ENCODE assay signal across 10 mouse cellular contexts in the genomic region with DNA sequence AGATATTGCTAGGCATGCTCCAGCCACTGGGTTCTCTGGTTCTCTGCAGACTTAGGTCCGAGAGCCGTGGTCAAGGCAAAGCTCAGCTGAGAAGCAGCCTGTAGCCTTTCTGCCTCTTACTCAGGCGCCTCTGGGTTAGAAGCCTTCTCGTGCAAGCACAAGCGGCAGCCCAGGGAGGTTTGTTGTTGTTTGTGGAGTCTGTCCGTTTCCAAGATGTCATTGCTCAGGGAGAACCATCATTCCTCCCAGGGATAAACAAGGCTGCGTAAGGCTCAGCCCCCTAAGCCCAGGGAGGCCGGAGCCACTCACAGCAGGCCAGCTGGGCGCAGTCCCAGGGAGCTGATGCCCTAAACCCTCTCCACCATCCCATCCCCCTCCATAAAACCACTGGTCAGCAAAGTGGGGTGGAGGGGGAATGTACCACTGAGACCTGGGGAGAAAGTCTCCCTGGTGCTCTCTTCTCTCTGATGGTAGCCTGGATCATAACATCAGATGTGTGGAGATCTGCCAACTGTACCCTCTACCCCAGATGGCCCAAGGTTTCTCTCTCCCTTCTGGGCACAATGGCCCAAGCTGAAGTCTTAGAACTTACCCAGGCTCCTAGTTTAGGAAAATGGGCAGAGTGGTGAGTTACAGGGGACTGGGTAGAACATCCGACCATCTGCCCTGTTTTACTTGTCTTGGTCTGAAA.
DNase-seq lines count a peak whose midpoint lies in the region; ATAC-seq and TF ChIP-seq lines count a peak whose summit lies in the region.
"Had no signal": no experiment of that assay in that cellular context is flagged by ENCODE, and none has a peak within 500 bp of the region (broad histone marks: within the 10 kb centered on the region; RNA-seq: fewer than 3 reads in every experiment).

No protein-coding gene starts in this region.

- H3K4me1 ChIP-seq in limb, embryonic 11.5 days (ENCODE audit: control insufficient read depth, insufficient read depth, low read length), result peaks cover 30% of the 10 kb centered on the region
- H3K4me1 ChIP-seq in limb, embryonic 10.5 days, result peaks cover 60% of the 10 kb centered on the region
- H3K4me1 ChIP-seq in forebrain, embryonic 13.5 days, result peaks cover 55% of the 10 kb centered on the region
- H3K4me1 ChIP-seq in hindbrain, postnatal 0 days (ENCODE audit: insufficient read depth, low read length), result peaks cover 27% of the 10 kb centered on the region
- H3K4me1 ChIP-seq in neural tube, embryonic 14.5 days (ENCODE audit: control insufficient read depth, insufficient read depth, low read length), result peaks cover 31% of the 10 kb centered on the region
- H3K4me1 ChIP-seq in thymus, adult 2 months (replicated peaks; ENCODE audit: control insufficient read depth, insufficient read depth, low read length), result peaks cover 24% of the 10 kb centered on the region

- no peaks in the 10 kb centered on the region for H3K9me3 ChIP-seq in limb, embryonic 11.5 days (ENCODE audit: control insufficient read depth, low read length)
- H3K9me3 ChIP-seq in limb, embryonic 10.5 days (replicated peaks), result no peaks in the 10 kb centered on the region
- H3K9me3 ChIP-seq in forebrain, embryonic 13.5 days (replicated peaks), result no peaks in the 10 kb centered on the region
- no peaks in the 10 kb centered on the region for H3K9me3 ChIP-seq in hindbrain, postnatal 0 days (ENCODE audit: low read length)
- H3K9me3 ChIP-seq in neural tube, embryonic 14.5 days (ENCODE audit: control insufficient read depth, low read length), result no peaks in the 10 kb centered on the region

- H3K27ac ChIP-seq in limb, embryonic 11.5 days (replicated peaks; ENCODE audit: low read depth, low read length), result no peak overlapping the region
- no peak overlapping the region for H3K27ac ChIP-seq in limb, embryonic 10.5 days
- no peak overlapping the region for H3K27ac ChIP-seq in forebrain, embryonic 13.5 days
- peak overlapping the region; percentile 3; the same call in 1 of the 2 replicates for H3K27ac ChIP-seq in hindbrain, postnatal 0 days
- H3K27ac ChIP-seq in neural tube, embryonic 14.5 days (ENCODE audit: low read depth, low read length), result no peak overlapping the region
- no peak overlapping the region for H3K27ac ChIP-seq in gastrocnemius, adult 2 months
- no peak overlapping the region for H3K27ac ChIP-seq in thymus, adult 2 months (ENCODE audit: control insufficient read depth, insufficient read depth, low read length)

- no peaks in the 10 kb centered on the region; the same call in 1 of the 2 replicates for H3K36me3 ChIP-seq in limb, embryonic 11.5 days (ENCODE audit: control insufficient read depth, insufficient read depth, low read length)
- H3K36me3 ChIP-seq in limb, embryonic 10.5 days, result peaks cover 25% of the 10 kb centered on the region
- peaks cover 19% of the 10 kb centered on the region for H3K36me3 ChIP-seq in forebrain, embryonic 13.5 days (ENCODE audit: poor library complexity, severe bottlenecking)
- no peaks in the 10 kb centered on the region for H3K36me3 ChIP-seq in hindbrain, postnatal 0 days (ENCODE audit: insufficient read depth, low read length)
- no peaks in the 10 kb centered on the region for H3K36me3 ChIP-seq in neural tube, embryonic 14.5 days (ENCODE audit: control insufficient read depth, insufficient read depth, low read length)
- no peaks in the 10 kb centered on the region for H3K36me3 ChIP-seq in thymus, adult 2 months (ENCODE audit: control insufficient read depth, insufficient read depth, low read length)

- intact Hi-C loops in gastrocnemius, adult 2 months (cut with DNase I), result no loop called here

- H3K4me3 ChIP-seq in limb, embryonic 11.5 days (ENCODE audit: low read depth, low read length), result no peak overlapping the region
- no peak overlapping the region for H3K4me3 ChIP-seq in limb, embryonic 10.5 days
- no peak overlapping the region for H3K4me3 ChIP-seq in forebrain, embryonic 13.5 days
- peak overlapping the region; percentile 6; the same call in 1 of the 2 replicates for H3K4me3 ChIP-seq in hindbrain, postnatal 0 days (ENCODE audit: low read length)
- peak overlapping the region; percentile 4; the same call in 1 of the 2 replicates for H3K4me3 ChIP-seq in neural tube, embryonic 14.5 days (ENCODE audit: low read depth, low read length)
- no peak overlapping the region for H3K4me3 ChIP-seq in gastrocnemius, adult 2 months
- H3K4me3 ChIP-seq in thymus, adult 2 months (ENCODE audit: control insufficient read depth, insufficient read depth, low read length), result no peak overlapping the region

- no peaks in the 10 kb centered on the region for H3K27me3 ChIP-seq in limb, embryonic 11.5 days (ENCODE audit: control insufficient read depth, insufficient read depth, low read length)
- H3K27me3 ChIP-seq in limb, embryonic 10.5 days (ENCODE audit: low read depth, poor library complexity, severe bottlenecking), result peaks cover 11% of the 10 kb centered on the region; the same call in 1 of the 2 replicates
- no peaks in the 10 kb centered on the region for H3K27me3 ChIP-seq in forebrain, embryonic 13.5 days
- no peaks in the 10 kb centered on the region for H3K27me3 ChIP-seq in hindbrain, postnatal 0 days (ENCODE audit: insufficient read depth, low read length)
- H3K27me3 ChIP-seq in neural tube, embryonic 14.5 days (ENCODE audit: control insufficient read depth, insufficient read depth, low read length), result no peaks in the 10 kb centered on the region
- no peaks in the 10 kb centered on the region; the same call in 1 of the 2 replicates for H3K27me3 ChIP-seq in thymus, adult 2 months (ENCODE audit: control insufficient read depth, insufficient read depth, low read length)

- no peak for ATAC-seq in limb, embryonic 11.5 days (ENCODE audit: insufficient number of reproducible peaks, low FRiP score, low TSS enrichment, low read depth)
- ATAC-seq in forebrain, embryonic 13.5 days, result no peak
- no peak for ATAC-seq in hindbrain, postnatal 0 days
- ATAC-seq in neural tube, embryonic 14.5 days (ENCODE audit: low read depth), result no peak
- ATAC-seq in erythroid progenitor cell, adult 5-6 weeks (replicated peaks; ENCODE audit: low FRiP score, poor library complexity, severe bottlenecking), result no peak

- TF ChIP-seq CTCF in hindbrain, postnatal 0 days (IDR thresholded peaks at IDR 0.05; ENCODE audit: low read depth), result no peak
- no peak for TF ChIP-seq CTCF in gastrocnemius, adult 2 months (IDR thresholded peaks at IDR 0.05)
- TF ChIP-seq CTCF in thymus, adult 2 months (IDR thresholded peaks at IDR 0.05; ENCODE audit: borderline replicate concordance, control insufficient read depth, extremely low read depth, insufficient read depth, low read length, poor library complexity), result no peak

- DNase-seq in limb, embryonic 11.5 days (ENCODE audit: low spot score), result no peak
- no peak for DNase-seq in limb, embryonic 10.5 days (ENCODE audit: low spot score)
- DNase-seq in hindbrain, postnatal 0 days (ENCODE audit: low spot score), result no peak
- no peak for DNase-seq in gastrocnemius, adult 2 months
- DNase-seq in thymus, adult 2 months, result no peak
- DNase-seq: adrenal gland, adult 8-10 months; kidney, adult 9 months had no signal

- H3K9ac ChIP-seq in limb, embryonic 11.5 days (ENCODE audit: low read length), result no peak overlapping the region
- peak overlapping the region; percentile 3; the same call in 1 of the 2 replicates for H3K9ac ChIP-seq in forebrain, embryonic 13.5 days
- H3K9ac ChIP-seq in hindbrain, postnatal 0 days (replicated peaks; ENCODE audit: low read length), result 0 out of 2 replicates have a peak overlapping the region, but pooled peaks have one; percentile 21
- 0 out of 2 replicates have a peak overlapping the region, but pooled peaks have one; percentile 5 for H3K9ac ChIP-seq in neural tube, embryonic 14.5 days (replicated peaks; ENCODE audit: low read depth, low read length)

- no peak for TF ChIP-seq POLR2A in thymus, adult 2 months (IDR thresholded peaks at IDR 0.05; ENCODE audit: control insufficient read depth, extremely low read depth, insufficient read depth, low read length, poor library complexity)

- H3K4me2 ChIP-seq in limb, embryonic 11.5 days (ENCODE audit: low read depth, severe bottlenecking), result peak overlapping the region; percentile 13; the same call in 1 of the 2 replicates
- peak overlapping the region; percentile 65 for H3K4me2 ChIP-seq in forebrain, embryonic 13.5 days
- peak overlapping the region; percentile 69 for H3K4me2 ChIP-seq in hindbrain, postnatal 0 days (ENCODE audit: low read depth, low read length)
- peak overlapping the region; percentile 50 for H3K4me2 ChIP-seq in neural tube, embryonic 14.5 days (ENCODE audit: low read depth, low read length)

- 50% methylated on average over 10 of the region's 10 CpGs for WGBS in limb, embryonic 11.5 days
- 40% methylated on average over 10 of the region's 10 CpGs for WGBS in limb, embryonic 10.5 days
- 62% methylated on average over 10 of the region's 10 CpGs for WGBS in forebrain, embryonic 13.5 days
- WGBS in hindbrain, postnatal 0 days, result 47% methylated on average over 10 of the region's 10 CpGs
- 50% methylated on average over 10 of the region's 10 CpGs for WGBS in neural tube, embryonic 14.5 days
- WGBS in thymus, adult 2 months, result 94% methylated on average over 10 of the region's 10 CpGs

Comparison
In these comparisons a context has a peak if more than half of its experiments do, and no peak if none do; other contexts are left out.
1. H3K4me2 ChIP-seq: peak in every context shown above with its lines; median percentile 69 in hindbrain, postnatal 0 days; 65 in forebrain, embryonic 13.5 days; 50 in neural tube, embryonic 14.5 days; 13 in limb, embryonic 11.5 days.
2. H3K4me3 ChIP-seq: peak in hindbrain, postnatal 0 days (single experiment) and neural tube, embryonic 14.5 days (single experiment); none in limb, embryonic 11.5 days (single experiment), limb, embryonic 10.5 days (single experiment), forebrain, embryonic 13.5 days (single experiment), gastrocnemius, adult 2 months (single experiment) and thymus, adult 2 months (single experiment).